Mouse (Mus musculus) MEL (cell line): ENCODE measurements at regions not wholly inside any gene's neighbourhood (a gene's known extent, or its start where the extent isn't known, plus 50 kb on each side); places are given as distances from the start of the nearest gene placed in this dataset.

Experiments
- DNase-seq: peaks from one replicate; pipeline ENCODE4 v3.0.0; 2011; ENCODE audit warnings: low read depth, low spot score
- H3K27ac ChIP-seq: 2 replicates; pipeline ENCODE4 v1.5.1; 2012; ENCODE audit warnings: low read depth, mild to moderate bottlenecking, control low read depth, low read length, moderate library complexity; ENCODE audit not compliant: control insufficient read depth
- H3K27me3 ChIP-seq, 2 experiments: fragments of 150-350 bp in 1 of 2; sonication (generic) in 1 of 2; 2 replicates each; pipeline ENCODE4 v1.6.1; 2012; ENCODE audit warnings: low read length in 2 of 2, mild to moderate bottlenecking in 2 of 2, improper control_type of control experiment in 1 of 2, moderate library complexity in 1 of 2; ENCODE audit not compliant: insufficient read depth in 2 of 2, control insufficient read depth in 1 of 2
- H3K36me3 ChIP-seq, 2 experiments: 2 replicates each; pipeline ENCODE4 v1.6.1; 2012 to 2014; ENCODE audit warnings: low read length in 2 of 2, improper control_type of control experiment in 1 of 2, inconsistent platforms in 1 of 2, mild to moderate bottlenecking in 1 of 2; ENCODE audit not compliant: insufficient read depth in 2 of 2, control insufficient read depth in 1 of 2
- H3K4me1 ChIP-seq, 2 experiments: fragments of 150-350 bp in 1 of 2; sonication (generic) in 1 of 2; 2 replicates each; pipeline ENCODE4 v1.6.1; 2012; ENCODE audit warnings: low read length in 2 of 2, improper control_type of control experiment in 1 of 2, mild to moderate bottlenecking in 1 of 2; ENCODE audit not compliant: insufficient read depth in 2 of 2, control insufficient read depth in 1 of 2
- H3K4me3 ChIP-seq, 2 experiments: fragments of 150-350 bp in 1 of 2; sonication (generic) in 1 of 2; 2 replicates each; pipeline ENCODE4 v1.5.1; 2012; ENCODE audit warnings: low read depth in 2 of 2, low read length in 2 of 2, mild to moderate bottlenecking in 2 of 2, moderate library complexity in 2 of 2, control low read depth in 1 of 2, improper control_type of control experiment in 1 of 2; ENCODE audit not compliant: control insufficient read depth in 1 of 2, insufficient read depth in 1 of 2
- H3K79me2 ChIP-seq: 2 replicates; pipeline ENCODE4 v1.6.1; 2012; ENCODE audit warnings: mild to moderate bottlenecking, low read length, moderate library complexity; ENCODE audit not compliant: control insufficient read depth, poor library complexity, insufficient read depth
- H3K9ac ChIP-seq: 2 replicates; pipeline ENCODE4 v1.6.1; 2012; ENCODE audit warnings: low read depth, mild to moderate bottlenecking, control low read depth, low read length, moderate library complexity; ENCODE audit not compliant: control insufficient read depth, poor library complexity, severe bottlenecking
- H3K9me3 ChIP-seq: fragments of 150-350 bp; sonication (generic); replicated peaks from 2 replicates; pipeline ENCODE4 v1.6.1; 2012; ENCODE audit warnings: mild to moderate bottlenecking, low read length, improper control_type of control experiment, moderate library complexity; ENCODE audit not compliant: insufficient read depth
- CTCF ChIP-seq, 3 experiments: IDR thresholded peaks in 2 of 3; conservative IDR thresholded peaks in 1 of 3; 2 replicates each; pipeline ENCODE4 v1.5.1; 2011 to 2012; ENCODE audit warnings: low read length in 3 of 3, low read depth in 2 of 3, mild to moderate bottlenecking in 2 of 3, improper control_type of control experiment in 1 of 3, inconsistent platforms in 1 of 3, mixed read lengths in 1 of 3, moderate library complexity in 1 of 3; ENCODE audit not compliant: control insufficient read depth in 1 of 3, insufficient read depth in 1 of 3, poor library complexity in 1 of 3, severe bottlenecking in 1 of 3
- E2F4 ChIP-seq: IDR thresholded peaks from 2 replicates; pipeline ENCODE4 v1.6.1; 2011; ENCODE audit warnings: low read depth, low read length, improper control_type of control experiment, borderline replicate concordance
- JUND ChIP-seq: IDR thresholded peaks from 2 replicates; pipeline ENCODE4 v1.6.1; 2011; ENCODE audit warnings: low read depth, mild to moderate bottlenecking, improper control_type of control experiment, low read length
- KAT2A ChIP-seq: conservative IDR thresholded peaks from 2 replicates; pipeline ENCODE4 v1.6.1; 2012; ENCODE audit warnings: low read depth, low read length, improper control_type of control experiment, inconsistent platforms
- MAZ ChIP-seq: IDR thresholded peaks from 2 replicates; pipeline ENCODE4 v1.6.1; 2012; ENCODE audit warnings: low read depth, mild to moderate bottlenecking, inconsistent platforms, low read length, improper control_type of control experiment
- MXI1 ChIP-seq: IDR thresholded peaks from 2 replicates; pipeline ENCODE4 v1.6.1; 2011; ENCODE audit warnings: mild to moderate bottlenecking, low read depth, low read length, improper control_type of control experiment
- MYC ChIP-seq: IDR thresholded peaks from 2 replicates; pipeline ENCODE4 v1.6.1; 2011; ENCODE audit warnings: low read depth, mild to moderate bottlenecking, low read length, improper control_type of control experiment, moderate library complexity
- NELFE ChIP-seq: IDR thresholded peaks from 2 replicates; pipeline ENCODE4 v1.6.1; 2011; ENCODE audit warnings: low read depth, low read length, improper control_type of control experiment
- NRF1 ChIP-seq: IDR thresholded peaks from 2 replicates; pipeline ENCODE4 v1.6.1; 2014; ENCODE audit warnings: low read depth, mild to moderate bottlenecking, inconsistent platforms, low read length, improper control_type of control experiment, moderate library complexity; ENCODE audit not compliant: poor library complexity, insufficient read depth, severe bottlenecking
- POLR2A ChIP-seq, 2 experiments: IDR thresholded peaks; 2 replicates each; pipeline ENCODE4 v1.6.1; 2011 to 2012; ENCODE audit warnings: low read length in 2 of 2, mild to moderate bottlenecking in 2 of 2, control low read depth in 1 of 2, improper control_type of control experiment in 1 of 2, low read depth in 1 of 2, moderate library complexity in 1 of 2; ENCODE audit not compliant: control insufficient read depth in 1 of 2, insufficient read depth in 1 of 2, poor library complexity in 1 of 2
- POLR2AphosphoS2 ChIP-seq: IDR thresholded peaks from 2 replicates; pipeline ENCODE4 v1.6.1; 2011; ENCODE audit warnings: low read length, improper control_type of control experiment
- RCOR1 ChIP-seq: IDR thresholded peaks from 2 replicates; pipeline ENCODE4 v1.6.1; 2012; ENCODE audit warnings: low read depth, mild to moderate bottlenecking, inconsistent platforms, low read length, improper control_type of control experiment
- SMC3 ChIP-seq: IDR thresholded peaks from 2 replicates; pipeline ENCODE4 v1.6.1; 2011; ENCODE audit warnings: low read depth, low read length, improper control_type of control experiment
- TAL1 ChIP-seq: IDR thresholded peaks from 2 replicates; pipeline ENCODE4 v1.6.1; 2012; ENCODE audit warnings: mild to moderate bottlenecking, inconsistent platforms, low read length, moderate library complexity, mixed read lengths
- USF1 ChIP-seq: IDR thresholded peaks from 2 replicates; pipeline ENCODE4 v1.6.1; 2014; ENCODE audit warnings: low read depth, mild to moderate bottlenecking, inconsistent platforms, low read length, improper control_type of control experiment, moderate library complexity
- ZC3H11A ChIP-seq: IDR thresholded peaks from 2 replicates; pipeline ENCODE4 v1.6.1; 2012; ENCODE audit warnings: low read depth, mild to moderate bottlenecking, inconsistent platforms, low read length, improper control_type of control experiment
- ZKSCAN1 ChIP-seq: IDR thresholded peaks from 2 replicates; pipeline ENCODE4 v1.6.1; 2012; ENCODE audit warnings: low read depth, mild to moderate bottlenecking, inconsistent platforms, low read length, improper control_type of control experiment, moderate library complexity

DNA sequence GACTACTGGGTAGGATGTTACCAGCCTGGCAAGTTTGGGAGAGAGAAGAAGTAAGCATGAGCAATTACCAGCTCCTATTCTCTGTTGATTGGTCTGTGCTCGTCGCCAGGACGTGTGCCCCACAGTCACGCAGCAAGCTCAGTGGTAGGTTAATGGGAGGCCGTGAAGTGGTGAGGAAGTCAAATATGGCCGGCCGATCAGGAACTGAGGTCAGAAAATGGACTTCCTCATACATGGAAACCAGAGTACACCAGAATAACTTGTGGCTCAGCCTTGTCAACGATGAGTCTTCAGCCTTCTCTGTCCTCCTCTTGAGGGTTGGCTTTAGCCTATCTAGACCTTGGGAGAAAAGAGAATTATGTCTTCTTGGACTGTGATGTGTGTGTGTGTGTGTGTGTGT is 250.3 kb downstream of the Pten start:
- H3K4me3 ChIP-seq, result no peak overlapping the region
- H3K9me3 ChIP-seq, result no peaks in the 10 kb centered on the region
- no peak overlapping the region for H3K9ac ChIP-seq
- H3K4me1 ChIP-seq, result peaks cover 0 to 8% of the 10 kb centered on the region in 2 experiments; a peak in 1 of 4 replicates
- no peak for TF ChIP-seq NELFE
- TF ChIP-seq ZKSCAN1, result no peak
- TF ChIP-seq RCOR1, result no peak
- no peak for TF ChIP-seq POLR2AphosphoS2
- no peak for TF ChIP-seq MXI1
- TF ChIP-seq E2F4, result no peak
- no peak for TF ChIP-seq MAZ
- no peak for TF ChIP-seq NRF1
- TF ChIP-seq JUND, result no peak
- no peak for TF ChIP-seq POLR2A (IDR thresholded peaks at IDR 0.05; ENCODE audit: control insufficient read depth in 1 of 2, insufficient read depth in 1 of 2, low read depth in 1 of 2, low read length in 2 of 2, poor library complexity in 1 of 2)
- no peak for TF ChIP-seq SMC3
- TF ChIP-seq KAT2A, result no peak
- TF ChIP-seq, all 39 proteins: peak for 0
- no peak for DNase-seq
- peaks cover 0 to 2% of the 10 kb centered on the region in 2 experiments; a peak in 2 of 4 replicates for H3K36me3 ChIP-seq
- no peak overlapping the region for H3K27ac ChIP-seq
- no peaks in the 10 kb centered on the region for H3K79me2 ChIP-seq
- H3K27me3 ChIP-seq, result no peaks in the 10 kb centered on the region

DNA sequence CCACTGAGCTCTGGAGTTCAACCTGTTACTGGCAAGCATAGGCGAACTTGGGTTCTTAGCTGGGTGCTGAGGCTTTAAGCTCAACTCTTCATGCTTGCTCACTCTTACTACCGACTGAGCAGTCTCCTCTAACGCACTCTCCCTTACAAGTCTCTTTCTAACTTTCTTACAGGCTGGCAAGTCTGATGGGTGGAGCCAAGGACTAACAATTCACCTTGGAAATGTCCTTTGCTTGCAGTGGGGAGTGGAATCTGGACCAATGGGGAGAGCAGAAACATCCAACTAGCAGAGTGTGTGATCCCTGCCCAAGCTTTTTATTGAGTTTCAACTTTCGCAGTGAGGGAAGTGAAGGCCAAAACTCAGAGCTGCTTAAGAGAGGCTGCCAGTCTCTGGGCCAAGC is 250.8 kb downstream of the Pten start:
- H3K9me3 ChIP-seq, result no peaks in the 10 kb centered on the region
- H3K9ac ChIP-seq, result no peak overlapping the region
- no peaks in the 10 kb centered on the region for H3K27me3 ChIP-seq
- no peak for DNase-seq
- no peak overlapping the region for H3K27ac ChIP-seq
- no peak for TF ChIP-seq CTCF (IDR thresholded peaks at IDR 0.05 in 2 of 3, conservative IDR thresholded peaks at IDR 0.05 in 1 of 3; ENCODE audit: control insufficient read depth in 1 of 3, insufficient read depth in 1 of 3, low read depth in 2 of 3, low read length in 3 of 3, poor library complexity in 1 of 3, severe bottlenecking in 1 of 3)
- no peak for TF ChIP-seq USF1
- no peak for TF ChIP-seq ZC3H11A
- no peak for TF ChIP-seq TAL1
- no peak for TF ChIP-seq MYC
- no peak for TF ChIP-seq MXI1
- peaks cover 0 to 8% of the 10 kb centered on the region in 2 experiments; a peak in 1 of 4 replicates for H3K4me1 ChIP-seq
- H3K36me3 ChIP-seq, result peaks cover 0 to 2% of the 10 kb centered on the region in 2 experiments; a peak in 2 of 4 replicates
- H3K4me3 ChIP-seq, result no peak overlapping the region
- H3K79me2 ChIP-seq, result no peaks in the 10 kb centered on the region
